Mouse (Mus musculus) heart, postnatal 10 days (tissue): ENCODE results near the gene Gm3045. TPM values are rescaled to one million over a fixed set of nuclear protein-coding genes. Genes with fewer than 3 reads are reported as not detected.

ENCODE experiments used
- DNase-seq, 2 experiments: peaks; one replicate each; pipeline ENCODE4 v3.0.0; 2021
- intact Hi-C: fragments of 180-260 bp; cut with DNase I; formaldehyde crosslinking; loops from one replicate; pipeline ENCODE4 v1.15.1; 2025
- total RNA-seq, 2 experiments: library from RNA; stranded (reverse); gene quantifications; 2 replicates each; pipeline ENCODE4 v1.2.3; 2021

Gene Gm3045
- total RNA-seq, 2 experiments from 2014 or later, result not detected

GRCm38 (mm10) chr13:56434311-56434751 lies 7.9 kb downstream of the Gm3045 start:
- no peak for DNase-seq
- intact Hi-C loops, result no loop called here

- intact Hi-C loops, result no loop called here
- no peak for DNase-seq
These were observed 9.4 kb downstream of the Gm3045 start for GRCm38 (mm10) chr13:56435615-56436287.

GRCm38 (mm10) chr13:56438211-56439075 lies 12.0 kb downstream of the Gm3045 start, which contains the start of gene Slc25a48:
Gene Slc25a48 (plus strand): TSS chr13:56438355.
- DNase-seq, result peak; percentile 19 to 27
- intact Hi-C loops, result no loop called here

- intact Hi-C loops, result no loop called here
These were observed 17.0 kb downstream of the Gm3045 start for GRCm38 (mm10) chr13:56443411-56443810.

GRCm38 (mm10) chr13:56444112-56444511 lies 17.7 kb downstream of the Gm3045 start:
- DNase-seq, result no peak
- intact Hi-C loops, result no loop called here

More at GRCm38 (mm10) chr13:56443411-56443810, 17.0 kb downstream of the Gm3045 start:
- no peak for DNase-seq

- intact Hi-C loops, result no loop called here
- DNase-seq, result no peak
These were observed 18.6 kb downstream of the Gm3045 start for GRCm38 (mm10) chr13:56444996-56445395.

- DNase-seq, result no peak
- intact Hi-C loops, result no loop called here
These were observed 23.0 kb downstream of the Gm3045 start for GRCm38 (mm10) chr13:56449239-56450030.

GRCm38 (mm10) chr13:56450035-56450434 lies 23.6 kb downstream of the Gm3045 start:
- intact Hi-C loops, result no loop called here
- no peak for DNase-seq

- DNase-seq, result no peak
- intact Hi-C loops, result no loop called here
These were observed 31.6 kb downstream of the Gm3045 start for GRCm38 (mm10) chr13:56458001-56458400.

GRCm38 (mm10) chr13:56461460-56461859 lies 35.1 kb downstream of the Gm3045 start:
- intact Hi-C loops, result no loop called here
- DNase-seq, result no peak

- no peak for DNase-seq
- intact Hi-C loops, result no loop called here
These were observed 36.4 kb downstream of the Gm3045 start for GRCm38 (mm10) chr13:56462791-56463190.

- intact Hi-C loops, result no loop called here
- DNase-seq, result no peak
These were observed 36.9 kb downstream of the Gm3045 start for GRCm38 (mm10) chr13:56463261-56463660.

GRCm38 (mm10) chr13:56463750-56464149 lies 37.4 kb downstream of the Gm3045 start:
- intact Hi-C loops, result no loop called here
- no peak for DNase-seq

- DNase-seq, result no peak
- intact Hi-C loops, result no loop called here
These were observed 41.4 kb downstream of the Gm3045 start for GRCm38 (mm10) chr13:56467786-56468185.

GRCm38 (mm10) chr13:56468536-56468935 lies 42.1 kb downstream of the Gm3045 start:
- DNase-seq, result no peak
- intact Hi-C loops, result no loop called here

GRCm38 (mm10) chr13:56471211-56471610 lies 44.8 kb downstream of the Gm3045 start:
- DNase-seq, result no peak
- intact Hi-C loops, result no loop called here

GRCm38 (mm10) chr13:56471951-56472350 lies 45.6 kb downstream of the Gm3045 start:
- no peak for DNase-seq
- intact Hi-C loops, result no loop called here

GRCm38 (mm10) chr13:56472661-56473060 lies 46.3 kb downstream of the Gm3045 start:
- intact Hi-C loops, result no loop called here
- DNase-seq, result no peak

- DNase-seq, result peak; percentile 64 to 70
- intact Hi-C loops, result loop anchor here (1.0 to 5.0 kb wide), 7 partner anchors 79 to 783 kb away; no protein-coding TSS in a partner anchor
These were observed 49.0 kb downstream of the Gm3045 start for GRCm38 (mm10) chr13:56475363-56475762.

GRCm38 (mm10) chr13:56476790-56477189 lies 50.4 kb downstream of the Gm3045 start:
- intact Hi-C loops, result loop anchor here (5.0 kb wide), 1 partner anchor 166 kb away; no protein-coding TSS in a partner anchor
- DNase-seq, result no peak

GRCm38 (mm10) chr13:56477271-56477670 lies 50.9 kb downstream of the Gm3045 start:
- peak; percentile 7 to 23 for DNase-seq
- intact Hi-C loops, result loop anchor here (5.0 kb wide), 1 partner anchor 165 kb away; no protein-coding TSS in a partner anchor
